Mouse (Mus musculus): ENCODE data around the gene Nrp2. TPM values are rescaled to one million over a fixed set of nuclear protein-coding genes. Genes with fewer than 3 reads are reported as not detected.

Nrp2 gene
- total RNA-seq, 2 experiments from 2014 or later: 41.9 to 56.8 TPM

DNA sequence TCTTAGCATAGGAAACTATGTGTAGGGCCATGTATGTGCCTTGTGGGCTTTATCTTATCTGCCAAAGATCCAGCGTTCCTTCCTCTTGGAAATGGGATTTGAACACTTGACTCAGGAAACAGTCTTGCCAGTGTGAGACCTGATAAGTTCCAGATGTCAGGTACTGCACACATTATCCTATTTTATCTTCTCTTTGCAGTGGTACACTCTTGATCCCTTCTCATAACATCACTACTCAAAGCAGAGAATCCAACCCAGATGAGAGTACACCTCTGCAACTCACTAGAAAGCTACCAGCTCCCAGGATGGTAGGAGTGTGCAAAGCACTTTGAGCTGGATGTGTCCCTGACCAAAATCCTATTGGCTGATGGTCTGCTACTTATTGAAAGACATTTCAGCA lies 100.5 kb downstream of the Nrp2 start:
- intact Hi-C loops (cut with DNase I): no loop called here
- DNase-seq: no peak

DNA sequence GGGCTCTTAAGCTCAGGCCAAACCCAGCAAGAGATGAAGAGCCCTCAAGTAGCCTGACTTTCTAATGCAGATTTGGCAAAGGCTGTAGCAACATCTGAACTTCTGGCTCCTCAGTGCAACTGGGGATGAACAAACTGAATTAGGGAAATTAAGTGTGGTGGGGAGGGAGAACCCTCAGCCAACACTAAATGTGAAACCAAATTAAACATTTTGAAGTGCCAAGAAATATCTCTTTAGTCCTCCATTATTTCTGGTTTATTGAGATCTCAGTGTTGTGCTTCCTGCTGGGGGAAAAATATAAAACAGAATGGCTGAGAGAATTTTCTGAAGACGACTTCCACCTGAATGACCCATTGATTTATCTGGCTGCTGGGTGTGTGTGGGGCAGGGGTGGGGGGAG lies 102.9 kb downstream of the Nrp2 start:
- intact Hi-C loops (cut with DNase I): no loop called here
- DNase-seq: no peak

DNA sequence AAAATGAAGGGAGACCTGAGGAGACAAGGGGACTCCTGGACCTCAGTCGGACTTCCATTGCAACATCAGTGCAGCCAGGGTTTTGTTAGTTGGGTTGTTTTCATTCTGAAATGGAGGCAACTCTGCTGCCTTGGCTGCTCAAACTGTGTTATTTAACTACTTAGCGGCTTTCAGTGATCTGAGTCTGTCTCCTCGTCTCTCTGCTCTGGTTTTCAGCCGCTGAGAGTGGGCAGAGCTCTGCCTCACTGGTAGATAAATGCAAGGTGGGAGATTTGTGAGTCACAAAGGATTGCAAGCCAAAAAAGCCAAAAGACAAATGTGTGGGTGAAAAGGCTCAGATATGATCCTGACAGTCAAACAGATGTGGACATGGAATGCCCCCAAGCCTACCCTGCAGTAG lies 105.3 kb downstream of the Nrp2 start:
- intact Hi-C loops (cut with DNase I): no loop called here
- no peak for DNase-seq

DNA sequence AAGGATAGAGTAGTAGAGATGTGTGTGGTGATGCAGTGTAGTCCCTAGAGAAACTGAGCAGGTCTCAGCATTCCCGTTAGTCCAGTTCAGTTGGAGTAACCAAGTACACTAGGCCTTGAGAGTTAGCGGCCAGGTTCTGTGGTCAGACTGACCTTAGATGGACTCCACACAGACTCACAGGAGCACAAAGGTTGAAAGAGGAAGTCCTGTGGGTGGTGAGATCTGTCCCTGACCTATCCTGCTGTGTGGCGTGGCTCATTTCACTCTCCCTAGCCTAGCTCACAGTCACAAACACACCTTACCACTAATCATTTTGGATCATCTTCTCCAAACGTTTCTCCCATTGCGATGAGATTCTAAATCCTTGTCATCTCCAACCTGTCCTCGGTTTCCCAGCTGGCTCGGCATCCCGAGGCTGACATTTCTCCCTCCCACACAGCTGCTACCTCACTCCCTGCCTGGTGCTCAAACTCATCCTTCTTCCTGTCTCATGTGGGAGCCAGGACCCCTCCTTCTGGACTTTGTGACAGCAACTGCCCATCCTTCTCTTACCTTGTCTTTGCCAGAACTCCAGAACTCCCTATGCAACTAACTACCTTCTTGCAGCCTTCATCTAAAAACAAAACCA lies 106.6 kb downstream of the Nrp2 start:
- DNase-seq: no peak

DNA sequence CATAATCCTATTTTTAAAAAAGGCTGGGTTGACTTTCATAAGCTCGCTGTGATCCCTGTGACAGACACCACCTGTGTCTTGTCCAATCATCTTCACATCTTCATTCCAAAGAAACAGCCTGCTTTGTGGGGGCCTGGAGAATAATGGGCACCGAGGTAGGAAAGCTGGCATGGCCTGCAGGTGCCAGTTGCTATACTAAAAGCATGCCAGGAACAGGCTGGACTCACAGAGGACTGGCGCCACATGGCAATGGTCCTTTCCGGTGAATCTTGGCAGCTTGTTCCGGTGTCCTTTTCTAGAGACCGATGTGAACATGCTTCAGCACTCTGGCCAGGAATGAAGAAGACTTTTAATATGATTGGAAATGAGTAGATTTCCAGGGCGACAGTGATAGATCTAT lies 108.1 kb downstream of the Nrp2 start:
- intact Hi-C loops (cut with DNase I): no loop called here
- no peak for DNase-seq

More for the DNA sequence above, 106.6 kb downstream of the Nrp2 start:
- intact Hi-C loops (cut with DNase I): no loop called here

DNA sequence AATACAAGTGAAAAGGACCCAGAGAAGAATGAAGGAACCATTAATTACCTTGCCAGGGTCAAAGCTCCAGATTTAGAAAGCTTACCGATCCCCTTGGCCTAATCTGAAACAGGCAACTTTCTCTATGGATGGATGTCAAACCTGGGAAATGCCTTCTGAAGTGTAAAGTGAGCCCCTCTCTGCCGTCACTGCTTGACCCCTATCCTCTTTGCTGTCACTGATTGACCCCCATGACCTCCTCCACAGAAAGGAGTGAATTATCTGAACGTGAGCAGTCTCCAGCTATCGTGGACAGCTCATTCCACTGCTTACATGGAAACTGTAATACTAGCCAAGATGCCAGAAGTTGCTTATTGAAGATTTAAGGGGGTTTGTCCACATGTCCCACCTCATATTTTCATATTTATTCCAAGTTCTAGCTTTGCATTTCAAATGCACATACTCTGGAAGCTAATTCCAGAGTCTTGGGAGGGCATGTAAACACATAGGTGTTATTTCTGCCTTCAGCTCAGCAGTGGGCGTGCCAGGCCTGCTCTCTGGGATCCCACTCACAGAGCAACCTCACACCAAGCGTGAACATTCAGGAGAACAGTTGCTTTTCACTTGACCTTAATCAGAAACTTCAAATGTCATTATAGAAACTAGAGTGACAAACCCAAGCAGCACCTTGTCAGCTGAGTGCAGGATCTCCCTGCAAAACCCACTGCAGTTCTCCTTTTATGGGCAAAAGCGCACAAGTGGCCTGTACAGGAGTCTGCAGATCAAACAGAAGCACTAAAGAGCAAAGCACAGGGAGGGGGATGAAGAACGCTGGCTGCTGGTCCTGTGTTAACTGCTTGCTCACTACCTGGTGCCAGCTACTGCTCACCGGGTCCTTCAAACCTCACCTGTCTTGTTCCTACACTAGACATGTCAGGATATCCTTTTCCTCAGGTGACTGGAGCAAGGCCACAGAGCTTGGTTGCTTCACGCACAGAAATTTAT lies 109.9 kb downstream of the Nrp2 start:
- no peak for DNase-seq
- intact Hi-C loops (cut with DNase I): no loop called here

DNA sequence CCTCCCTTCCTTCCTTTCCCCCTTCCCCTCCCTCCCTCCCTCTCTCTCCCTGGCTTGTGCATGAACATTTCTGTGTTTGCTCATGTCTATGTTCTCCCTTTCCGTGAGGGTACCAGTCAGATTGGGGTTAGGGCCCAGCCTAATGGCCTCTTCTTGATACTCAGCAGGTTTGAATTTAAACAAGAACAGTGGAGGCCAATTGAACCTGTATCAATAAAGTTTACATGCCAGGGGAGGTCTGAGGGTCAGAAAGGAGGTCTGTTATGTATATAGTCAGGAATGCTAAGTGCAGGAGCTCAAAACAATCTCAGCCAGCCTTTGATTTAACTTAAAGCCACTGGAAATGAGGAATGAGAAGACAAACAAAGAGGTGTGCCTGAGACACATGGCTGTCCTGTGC lies 110.9 kb downstream of the Nrp2 start:
- intact Hi-C loops (cut with DNase I): no loop called here
- no peak for DNase-seq

DNA sequence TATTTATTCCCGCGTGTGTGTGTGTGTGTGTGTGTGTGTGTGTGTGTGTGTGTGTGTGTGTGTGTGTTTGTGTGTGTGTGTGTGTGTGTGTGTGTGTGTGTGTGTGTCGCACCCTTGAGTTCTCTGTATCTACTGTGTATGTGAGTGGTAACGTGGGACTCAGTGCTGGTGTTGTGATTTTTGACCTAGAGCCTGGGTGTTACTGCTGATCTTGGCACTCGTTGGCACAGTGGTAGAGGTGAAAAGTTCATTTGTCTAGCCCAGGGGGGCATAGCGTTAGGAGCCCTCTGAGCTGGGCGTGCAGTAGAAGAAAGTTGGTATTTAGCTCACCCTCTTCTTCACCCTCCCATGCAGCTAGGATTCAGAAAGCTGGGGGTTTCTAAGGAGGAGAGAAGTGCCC lies 114.5 kb downstream of the Nrp2 start:
- no peak for DNase-seq
- intact Hi-C loops (cut with DNase I): no loop called here

DNA sequence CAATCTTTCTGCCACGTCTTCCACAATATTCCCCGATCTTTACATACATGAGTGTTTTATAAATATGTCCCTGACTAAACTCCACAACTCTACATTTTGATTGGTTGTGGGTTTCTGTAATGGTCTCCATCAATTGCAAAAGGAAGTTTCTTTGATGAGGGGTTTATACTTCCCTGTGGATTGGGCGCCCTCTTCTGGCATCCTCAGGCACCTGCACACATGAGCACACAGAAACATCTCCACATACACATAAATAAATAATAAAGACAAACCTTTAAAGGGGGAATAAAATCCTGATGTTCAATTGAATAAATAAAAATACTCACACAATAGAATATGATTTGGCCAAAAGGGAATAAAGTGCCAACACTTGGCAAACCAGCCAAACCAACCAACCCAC lies 117.1 kb downstream of the Nrp2 start:
- DNase-seq: no peak
- intact Hi-C loops (cut with DNase I): no loop called here

DNA sequence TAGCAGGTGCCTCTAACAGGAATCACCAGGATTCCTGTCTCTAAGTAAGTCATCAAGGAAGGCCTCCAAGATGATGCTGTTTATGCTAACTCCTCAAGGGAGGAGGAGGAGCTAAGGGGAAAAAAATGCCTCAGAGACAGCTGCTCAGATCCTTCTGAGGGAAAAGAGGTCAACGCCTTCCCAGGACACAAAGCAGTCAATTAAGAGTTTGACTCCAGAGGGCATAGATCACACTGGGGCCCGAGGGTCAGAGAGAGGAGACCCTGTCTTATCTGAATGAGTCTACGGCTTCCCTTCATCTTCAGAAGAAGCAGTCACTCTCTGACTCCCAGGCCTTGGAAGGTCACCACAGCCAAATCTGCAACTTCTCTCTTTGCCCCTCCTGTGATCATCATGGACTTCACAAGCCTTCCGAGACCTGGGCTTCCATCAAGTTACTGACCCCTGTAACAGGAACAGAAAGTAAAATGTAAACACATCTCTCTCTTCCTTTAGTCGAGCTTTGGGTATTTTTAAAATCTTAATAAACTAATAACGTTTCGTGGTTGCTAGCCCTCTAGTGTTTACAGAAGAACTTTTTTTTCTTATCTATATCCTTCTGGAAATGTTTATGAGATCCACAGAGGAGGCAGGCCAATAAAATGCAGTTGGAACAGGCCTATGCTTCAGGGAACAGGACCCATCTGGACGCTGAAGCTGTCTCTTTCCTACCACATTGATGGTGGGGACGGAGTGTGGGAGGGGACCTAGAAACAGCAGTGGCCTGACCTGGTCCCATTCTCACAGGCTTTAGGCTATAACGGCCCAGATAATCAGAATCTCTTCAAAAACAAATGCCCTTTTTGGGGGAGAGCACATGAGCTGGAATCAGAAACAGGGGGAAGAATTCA lies 118.7 kb downstream of the Nrp2 start:
- intact Hi-C loops (cut with DNase I): no loop called here
- DNase-seq: no peak

DNA sequence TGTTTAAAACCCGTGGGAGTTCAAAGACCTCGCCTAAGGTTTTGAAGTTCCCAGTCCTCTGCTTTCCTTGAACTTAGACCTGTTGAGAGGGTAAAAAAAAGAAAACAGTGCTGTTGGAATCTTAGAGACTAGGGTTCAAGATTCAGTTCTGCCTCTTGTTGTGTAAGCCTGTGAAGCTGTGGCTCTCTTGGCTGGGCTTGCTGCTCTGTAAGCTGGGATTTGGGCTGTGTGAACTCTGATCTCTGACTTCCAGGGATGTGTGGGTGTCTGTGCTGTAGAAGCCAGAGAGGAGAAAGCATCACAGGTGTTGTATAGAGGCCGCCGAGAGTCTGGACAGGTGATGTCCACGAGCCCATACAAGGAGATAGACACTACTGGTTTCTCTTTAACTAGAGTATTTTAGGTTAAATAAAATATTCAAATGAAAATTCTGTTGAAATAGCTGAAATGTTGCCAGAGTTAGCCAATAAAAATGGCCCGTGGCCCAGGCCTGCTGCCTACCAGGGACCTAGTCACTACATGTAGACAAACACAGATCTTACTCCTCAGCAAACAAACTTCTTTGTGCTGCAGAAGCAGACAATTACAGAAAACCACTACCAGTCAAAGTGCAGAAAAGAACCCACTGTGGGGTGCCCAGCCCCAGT lies 120.6 kb downstream of the Nrp2 start:
- DNase-seq: peak in 1 of 2 experiments; percentile 21
- intact Hi-C loops (cut with DNase I): no loop called here

DNA sequence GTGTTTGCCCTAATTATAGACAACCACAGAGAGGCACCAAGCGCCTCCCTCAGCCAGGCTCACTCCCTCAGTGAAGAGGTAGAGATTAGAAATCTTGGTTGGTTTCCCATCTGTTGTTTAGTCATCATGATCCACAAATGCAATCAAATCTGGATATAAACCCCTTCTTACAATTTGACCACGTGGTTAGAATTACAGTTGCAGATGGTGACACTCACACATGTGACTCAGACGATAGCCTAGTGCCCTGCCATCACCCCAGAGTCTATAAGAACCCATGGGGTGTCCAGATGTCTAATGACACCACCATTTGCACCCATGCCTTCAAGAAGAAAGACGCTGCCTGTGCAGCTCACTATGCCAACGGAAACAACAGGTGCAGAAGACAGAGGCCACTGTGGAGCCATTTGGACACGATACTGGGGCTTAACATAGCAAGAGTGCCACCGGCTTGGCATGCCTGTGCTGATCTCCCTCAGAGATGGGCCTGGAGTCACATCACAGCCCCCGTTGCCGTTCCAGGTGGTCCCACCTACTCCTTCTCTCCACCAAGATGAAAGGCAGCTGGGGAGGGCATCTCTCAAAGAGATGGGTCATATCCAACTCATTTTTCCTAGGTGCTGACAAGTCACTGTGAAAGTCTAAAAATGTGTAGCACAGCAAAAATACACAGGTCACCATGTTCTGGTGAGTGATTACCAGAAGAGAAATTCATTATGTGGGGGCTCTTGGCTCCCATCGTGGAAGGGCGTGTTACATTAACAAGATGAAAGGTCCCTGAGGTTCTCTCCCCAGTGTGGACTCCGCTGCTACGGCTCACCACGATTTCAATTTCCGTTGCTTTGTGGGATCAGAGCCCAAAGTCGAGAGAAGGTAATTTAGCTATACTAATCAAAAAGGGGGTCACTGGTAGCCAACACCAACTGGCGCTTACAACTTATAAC lies 123.0 kb downstream of the Nrp2 start:
- no peak for DNase-seq

DNA sequence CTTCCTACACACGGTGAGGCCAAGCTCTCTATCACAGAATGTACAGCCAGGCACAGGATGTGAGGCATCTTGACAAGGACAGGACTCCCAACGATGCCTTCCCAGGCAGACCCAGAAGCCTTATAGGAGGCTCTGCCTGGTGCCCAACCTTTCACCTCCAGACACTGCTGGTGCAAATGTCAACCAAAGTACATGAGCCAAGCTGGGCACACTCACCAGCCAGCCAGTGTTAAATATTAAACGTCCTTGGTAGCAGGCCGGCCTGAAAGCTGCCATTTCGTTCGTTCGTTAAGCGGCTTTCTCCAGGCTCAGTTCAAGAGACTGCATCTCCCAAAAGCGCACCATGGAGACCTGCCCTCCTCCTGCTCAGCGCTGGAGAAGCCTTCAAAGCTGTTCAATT lies 124.2 kb downstream of the Nrp2 start:
- intact Hi-C loops (cut with DNase I): no loop called here
- no peak for DNase-seq

More for the DNA sequence above, 123.0 kb downstream of the Nrp2 start:
- intact Hi-C loops (cut with DNase I): no loop called here

DNA sequence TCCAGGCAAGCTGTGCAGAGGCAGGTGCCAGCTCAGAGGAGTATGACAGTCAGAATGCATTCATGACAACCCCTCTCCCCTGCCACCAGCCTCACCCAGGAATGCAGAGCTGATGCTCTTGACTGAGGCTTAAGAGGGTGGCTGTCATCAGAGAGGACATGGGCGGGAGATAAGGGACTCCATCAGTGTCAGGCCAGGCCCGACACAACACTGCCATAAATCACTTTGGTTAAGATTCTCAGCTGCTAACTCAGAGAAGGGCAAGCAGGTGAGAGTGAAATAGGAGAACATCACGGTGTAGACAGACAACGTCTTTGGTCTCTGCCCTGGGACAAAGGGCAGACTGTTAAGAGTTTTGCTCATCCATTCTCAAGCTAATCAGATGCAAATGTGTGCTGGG lies 125.1 kb downstream of the Nrp2 start:
- intact Hi-C loops (cut with DNase I): no loop called here
- DNase-seq: no peak

DNA sequence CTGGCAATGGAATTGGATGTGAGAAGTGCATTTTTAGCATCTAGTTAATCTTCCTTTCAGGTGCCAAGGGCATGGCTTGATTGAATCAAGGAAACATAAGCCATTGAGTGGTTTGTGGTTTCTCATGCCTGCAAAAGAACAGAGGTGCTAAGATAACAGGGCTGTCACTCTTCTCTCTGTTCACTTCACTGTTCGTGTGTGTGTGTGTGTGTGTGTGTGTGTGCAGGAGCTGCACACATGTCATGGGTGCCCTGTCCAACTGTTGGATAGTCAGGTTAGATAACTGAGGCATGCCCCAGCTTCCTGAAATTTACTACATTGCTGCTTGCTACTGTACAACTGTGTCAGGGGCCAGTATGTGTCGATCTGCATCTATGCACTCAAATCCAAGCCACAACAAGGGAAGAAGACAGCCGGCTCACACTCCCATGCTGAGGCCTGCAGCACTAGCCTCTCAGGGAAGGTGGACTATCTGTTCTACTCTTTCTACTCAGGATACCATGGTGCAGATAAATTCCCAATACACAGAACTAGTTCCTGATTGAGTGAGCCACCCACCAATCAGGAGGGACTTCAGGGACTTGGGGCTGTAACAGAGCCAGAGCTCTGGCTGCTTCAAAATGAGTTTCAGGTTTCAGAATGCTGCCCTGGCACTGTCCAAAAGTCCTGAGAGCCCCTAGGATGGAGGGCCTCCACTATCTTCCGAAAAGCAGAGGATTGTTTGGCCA lies 126.8 kb downstream of the Nrp2 start:
- intact Hi-C loops (cut with DNase I): no loop called here
- no peak for DNase-seq

DNA sequence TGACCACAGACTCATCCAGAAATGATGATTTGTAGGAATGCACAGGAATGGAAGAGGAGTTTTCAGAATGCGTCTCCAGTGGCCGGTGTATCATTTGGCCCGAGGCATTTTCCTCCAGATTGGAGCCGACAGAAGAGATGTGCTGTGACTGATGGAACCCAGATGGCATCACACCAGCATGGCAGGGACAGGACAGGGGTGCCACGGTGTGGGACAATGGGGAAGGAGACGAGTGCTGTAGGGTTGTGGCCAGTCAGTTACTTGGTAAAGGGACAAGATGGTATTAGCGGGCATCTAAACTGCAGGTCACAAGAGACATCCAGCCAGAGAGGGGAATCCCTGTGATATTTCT lies 127.3 kb downstream of the Nrp2 start:
- intact Hi-C loops (cut with DNase I): no loop called here
- no peak for DNase-seq

DNA sequence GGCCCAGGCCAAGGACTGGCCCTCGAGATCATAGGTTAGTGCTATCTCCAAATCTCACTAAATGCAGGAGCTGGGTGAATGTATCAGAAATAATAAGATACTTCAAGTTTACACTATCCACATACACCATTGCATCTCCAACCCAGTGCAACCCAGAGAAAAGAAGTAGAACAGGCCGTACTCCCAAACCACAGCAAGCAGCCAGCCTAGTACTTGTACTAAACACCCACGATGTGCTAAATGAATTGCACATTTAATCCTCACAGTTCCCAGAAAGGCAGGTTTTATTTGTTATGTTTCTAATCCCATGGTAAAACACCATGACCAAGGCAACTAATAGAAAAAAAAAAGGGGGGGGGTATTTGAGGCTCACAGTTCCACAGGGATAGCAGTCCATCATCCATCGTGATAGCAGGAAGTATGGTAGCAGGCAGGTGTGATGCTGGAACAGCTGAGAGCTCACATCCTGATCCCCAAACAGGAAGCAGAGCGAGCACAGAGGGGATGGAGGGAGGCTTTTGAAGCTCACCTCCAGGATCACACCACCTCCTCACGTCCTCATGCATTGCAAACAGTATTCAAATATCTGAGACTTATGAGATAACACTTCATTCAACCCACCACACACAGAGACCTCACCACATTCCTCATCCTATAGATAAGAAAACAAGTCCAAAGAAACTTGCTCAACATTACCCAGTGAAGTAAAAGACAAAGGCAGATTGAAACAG lies 128.8 kb downstream of the Nrp2 start:
- DNase-seq: no peak
- intact Hi-C loops (cut with DNase I): no loop called here

DNA sequence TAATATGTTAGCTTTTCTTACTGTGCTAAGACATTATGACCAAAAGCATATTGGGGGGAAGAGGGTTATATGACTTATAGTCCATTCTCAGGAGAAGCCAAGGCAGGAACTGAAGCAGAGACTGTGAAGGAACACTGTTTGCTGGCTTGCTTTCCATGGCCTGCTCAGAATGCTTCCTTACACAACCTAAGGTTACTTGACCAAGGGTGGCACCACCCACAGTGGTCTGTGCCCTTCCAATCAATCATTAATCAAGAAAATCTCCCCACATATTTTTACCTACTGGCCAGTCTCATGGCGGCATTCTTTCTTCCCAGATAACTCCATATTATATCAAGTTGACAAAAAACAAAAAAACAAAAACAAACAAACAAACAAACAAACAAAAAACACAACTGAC lies 130.3 kb downstream of the Nrp2 start:
- intact Hi-C loops (cut with DNase I): no loop called here
- DNase-seq: no peak

All from heart, postnatal 14 days (tissue).